Mouse (Mus musculus) heart, embryonic 14.5 days (tissue): ENCODE results near the gene Agtrap. TPM values are rescaled to one million over a fixed set of nuclear protein-coding genes. Genes with fewer than 3 reads are reported as not detected.
A peak's percentile ranks its signal among the peaks of the same experiment; 100 is the strongest.

Source experiments
- ATAC-seq: fragments of 200-750 bp; cut with Nextera tagmentation; 2 replicates; pipeline ENCODE4 v1.8.0; 2017; ENCODE audit warnings: low read depth, moderate TSS enrichment; ENCODE audit not compliant: insufficient number of reproducible peaks, insufficient read depth, low FRiP score
- H3K27ac ChIP-seq, 2 experiments: fragments of 200-500 bp in 1 of 2; fragments of 300-500 bp in 1 of 2; sonication (generic) in 1 of 2; replicated peaks in 1 of 2; 2 replicates each; pipeline ENCODE4 v1.5.1; 2012 to 2014; ENCODE audit warnings: low read depth in 2 of 2, low read length in 2 of 2, control low read depth in 1 of 2, mild to moderate bottlenecking in 1 of 2, mixed read lengths in 1 of 2; ENCODE audit not compliant: control insufficient read depth in 1 of 2, insufficient read depth in 1 of 2
- H3K27me3 ChIP-seq: fragments of 300-500 bp; sonication (generic); 2 replicates; pipeline ENCODE4 v1.6.1; 2014; ENCODE audit warnings: mild to moderate bottlenecking, low read length, control low read depth; ENCODE audit not compliant: control insufficient read depth, insufficient read depth
- H3K36me3 ChIP-seq: fragments of 300-500 bp; sonication (generic); 2 replicates; pipeline ENCODE4 v1.6.1; 2014; ENCODE audit warnings: mild to moderate bottlenecking, control low read depth, low read length, mixed read lengths; ENCODE audit not compliant: control insufficient read depth, insufficient read depth
- H3K4me1 ChIP-seq, 2 experiments: fragments of 200-500 bp in 1 of 2; fragments of 300-500 bp in 1 of 2; sonication (generic) in 1 of 2; 2 replicates each; pipeline ENCODE4 v1.6.1; 2012 to 2014; ENCODE audit warnings: low read length in 2 of 2, control low read depth in 1 of 2, mixed read lengths in 1 of 2; ENCODE audit not compliant: control insufficient read depth in 2 of 2, insufficient read depth in 2 of 2
- H3K4me2 ChIP-seq: fragments of 300-500 bp; sonication (generic); 2 replicates; pipeline ENCODE4 v1.6.1; 2014; ENCODE audit warnings: mild to moderate bottlenecking, low read length
- H3K4me3 ChIP-seq, 2 experiments: fragments of 200-500 bp in 1 of 2; fragments of 300-500 bp in 1 of 2; sonication (generic) in 1 of 2; 2 replicates each; pipeline ENCODE4 v1.5.1; 2012 to 2014; ENCODE audit warnings: low read length in 2 of 2, mild to moderate bottlenecking in 2 of 2, control low read depth in 1 of 2, low read depth in 1 of 2, moderate library complexity in 1 of 2; ENCODE audit not compliant: control insufficient read depth in 1 of 2, insufficient read depth in 1 of 2
- H3K9ac ChIP-seq: fragments of 300-500 bp; sonication (generic); 2 replicates; pipeline ENCODE4 v1.6.1; 2014; ENCODE audit warnings: mild to moderate bottlenecking, low read length
- H3K9me3 ChIP-seq: fragments of 300-500 bp; sonication (generic); 2 replicates; pipeline ENCODE4 v1.6.1; 2016; ENCODE audit warnings: low read length, control low read depth; ENCODE audit not compliant: control insufficient read depth
- WGBS: fragments of 180-500 bp; shearing (Covaris S2); extraction: QIAGEN DNeasy Blood & Tissue Kit; methylation state at CpG from one replicate; pipeline ENCODE4 v1.1.7; 2014; 5-methylcytosine and 5-hydroxymethylcytosine counted together
- polyA plus RNA-seq: library from polyadenylated mRNA; unstranded; fragments of >200 nt; fragmentation: Nextera tagmentation; extraction: Ambion mirVana; gene quantifications from 2 replicates; pipeline ENCODE4 v1.2.1, GENCODE M21; 2014

The Agtrap gene
- polyA plus RNA-seq, 1 experiment from 2014 or later: 19.5 TPM

- Histone ChIP-seq H3K9me3 (no peaks in the 10 kb centered on the region), H3K9ac (no peak overlapping the region), H3K4me3 (no peak overlapping the region), H3K27ac (no peak overlapping the region), H3K4me2 (no peak overlapping the region), H3K36me3 (no peaks in the 10 kb centered on the region), H3K27me3 (peaks cover 10% of the 10 kb centered on the region; the same call in 1 of the 2 replicates), H3K4me1 (peaks cover 11 to 20% of the 10 kb centered on the region in 2 experiments)
- no peak for ATAC-seq
- 65% methylated on average over 3 of the region's 3 CpGs for WGBS
Observed at GRCm38 (mm10) chr4:148104146-148104545, 16.3 kb upstream of the Agtrap start.

DNA sequence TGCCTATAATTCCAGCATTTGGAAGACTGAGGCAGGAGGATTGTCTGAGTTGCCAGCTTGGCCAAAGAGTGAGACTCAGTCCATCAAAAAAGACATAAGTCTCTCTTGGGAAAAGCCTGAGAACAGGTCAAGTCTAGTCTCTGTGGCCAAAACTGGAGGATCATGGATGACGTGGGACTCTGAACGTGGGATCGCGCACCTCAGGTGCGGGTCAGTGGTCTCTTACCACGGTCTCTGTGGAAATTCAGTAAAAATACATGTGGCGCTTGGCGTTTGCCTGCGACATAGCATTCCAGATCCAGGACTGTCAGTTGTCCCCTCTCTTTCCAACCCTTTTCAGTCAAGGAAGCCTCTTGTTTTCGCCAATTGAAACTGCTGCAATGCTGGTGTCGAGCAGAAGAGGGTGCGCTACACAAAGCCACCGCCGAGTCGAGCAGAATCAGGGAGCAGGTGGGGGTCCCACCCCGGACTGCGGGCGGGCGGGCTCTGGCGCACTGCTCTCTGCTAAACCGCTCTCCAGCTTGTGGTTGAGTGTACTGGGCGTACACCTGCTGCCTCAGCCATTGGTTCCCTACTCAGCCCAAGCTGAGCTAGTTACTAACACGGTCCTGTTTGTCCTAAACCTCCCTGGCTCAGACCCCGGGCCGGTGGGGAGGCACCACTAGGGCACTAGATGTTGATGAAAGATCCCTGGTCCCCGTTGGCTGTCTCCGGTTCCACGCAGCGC, 14.1 kb upstream of the Agtrap start:
- no peaks in the 10 kb centered on the region for H3K9me3 ChIP-seq
- H3K4me1 ChIP-seq: peaks cover 6 to 9% of the 10 kb centered on the region in 2 experiments; a peak in 3 of 4 replicates
- no peaks in the 10 kb centered on the region for H3K36me3 ChIP-seq
- peak overlapping the region; percentile 27 to 32 for H3K4me3 ChIP-seq
- ATAC-seq: 0 out of 2 replicates have a peak, but pooled peaks have one; percentile 64
- no peak overlapping the region for H3K27ac ChIP-seq
- peak overlapping the region; percentile 64 for H3K9ac ChIP-seq
- H3K4me2 ChIP-seq: peak overlapping the region; percentile 76
- H3K27me3 ChIP-seq: peaks cover 10% of the 10 kb centered on the region; the same call in 1 of the 2 replicates
- WGBS: 14% methylated on average over 29 of the region's 29 CpGs

DNA sequence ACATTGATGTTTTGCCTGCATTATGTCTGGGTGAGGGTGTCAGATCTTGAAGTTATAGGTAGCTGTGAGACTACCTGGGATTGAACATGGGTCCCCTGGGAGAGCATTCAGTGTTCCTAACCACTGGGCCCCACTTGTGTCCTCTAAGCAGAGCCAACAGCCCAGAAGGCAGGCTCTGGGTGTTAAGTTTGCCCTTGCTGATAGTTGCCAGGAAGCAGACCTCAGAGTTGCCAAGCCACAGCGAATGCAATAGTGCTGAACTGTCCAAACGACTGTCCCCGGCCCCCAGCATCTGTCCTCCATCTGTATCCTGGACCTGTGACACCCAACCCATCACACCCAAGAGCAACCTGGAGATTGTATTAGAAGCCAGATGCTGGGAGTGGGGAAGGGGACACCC, 10.8 kb upstream of the Agtrap start:
- Histone ChIP-seq H3K36me3 (no peaks in the 10 kb centered on the region), H3K4me3 (no peak overlapping the region), H3K4me1 (peaks cover 3 to 4% of the 10 kb centered on the region in 2 experiments; a peak in 2 of 4 replicates), H3K9ac (no peak overlapping the region), H3K27me3 (peaks cover 10% of the 10 kb centered on the region; the same call in 1 of the 2 replicates), H3K27ac (no peak overlapping the region), H3K4me2 (no peak overlapping the region), H3K9me3 (no peaks in the 10 kb centered on the region)
- 68% methylated on average over 3 of the region's 3 CpGs for WGBS
- ATAC-seq: no peak

DNA sequence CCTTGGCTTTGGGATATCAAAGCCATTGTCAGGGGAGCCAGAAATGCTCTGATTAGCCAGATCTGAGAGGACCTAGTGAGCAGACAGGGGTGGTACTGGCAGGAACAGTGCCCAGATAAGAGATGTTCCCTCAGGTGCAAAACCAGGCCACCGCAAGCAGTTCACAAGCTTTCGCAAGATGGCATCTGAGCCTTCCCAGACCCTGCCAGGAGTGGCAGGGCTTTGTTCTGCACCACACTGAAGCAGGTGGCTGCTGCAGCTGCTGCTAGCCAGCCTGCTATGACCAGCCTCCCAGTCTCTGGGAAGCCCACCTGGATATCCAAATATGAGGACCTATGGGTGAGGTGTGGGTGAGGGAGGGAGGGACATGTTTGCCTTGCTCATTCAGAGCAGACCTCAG, 10.1 kb upstream of the Agtrap start:
- Histone ChIP-seq H3K27me3 (peaks cover 10% of the 10 kb centered on the region; the same call in 1 of the 2 replicates), H3K4me2 (no peak overlapping the region), H3K27ac (no peak overlapping the region), H3K4me3 (no peak overlapping the region), H3K9ac (no peak overlapping the region), H3K9me3 (no peaks in the 10 kb centered on the region), H3K4me1 (peaks cover 3 to 4% of the 10 kb centered on the region in 2 experiments; a peak in 2 of 4 replicates), H3K36me3 (no peaks in the 10 kb centered on the region)
- ATAC-seq: no peak
- 94% methylated on average over 2 of the region's 2 CpGs for WGBS

- H3K36me3 ChIP-seq: no peaks in the 10 kb centered on the region
- ATAC-seq: no peak
- no peak overlapping the region for H3K27ac ChIP-seq
- no peaks in the 10 kb centered on the region for H3K4me1 ChIP-seq
- WGBS: 78% methylated on average over 4 of the region's 4 CpGs
- no peak overlapping the region for H3K9ac ChIP-seq
- H3K9me3 ChIP-seq: no peaks in the 10 kb centered on the region
- H3K4me3 ChIP-seq: no peak overlapping the region
- no peaks in the 10 kb centered on the region for H3K27me3 ChIP-seq
- H3K4me2 ChIP-seq: no peak overlapping the region
Observed at GRCm38 (mm10) chr4:148095081-148095480, 7.2 kb upstream of the Agtrap start.

DNA sequence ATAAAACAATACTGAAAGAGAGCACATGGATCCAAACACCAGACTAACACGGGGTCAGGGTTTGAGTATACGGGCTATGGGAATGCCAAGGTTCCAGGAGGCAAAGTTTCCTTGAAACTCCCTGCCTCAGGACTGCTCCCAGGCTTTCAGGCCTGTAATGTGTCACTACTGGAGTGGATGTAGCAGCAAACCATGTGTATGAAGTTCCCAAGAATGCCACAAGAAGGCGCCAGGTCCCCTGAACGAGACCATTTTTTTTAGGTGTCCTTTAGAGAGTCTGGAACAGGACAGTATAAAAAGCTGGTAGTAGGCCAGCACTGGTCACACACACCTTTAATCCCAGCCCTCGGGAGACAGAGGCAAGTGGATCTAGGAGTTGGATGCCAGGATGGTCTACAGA, 6.3 kb upstream of the Agtrap start:
- no peak overlapping the region for H3K9ac ChIP-seq
- no peak for ATAC-seq
- H3K4me1 ChIP-seq: no peaks in the 10 kb centered on the region
- H3K27me3 ChIP-seq: no peaks in the 10 kb centered on the region
- H3K27ac ChIP-seq: no peak overlapping the region
- H3K4me3 ChIP-seq: no peak overlapping the region
- WGBS: 83% methylated on average over 5 of the region's 5 CpGs
- no peaks in the 10 kb centered on the region for H3K36me3 ChIP-seq
- H3K9me3 ChIP-seq: no peaks in the 10 kb centered on the region
- H3K4me2 ChIP-seq: no peak overlapping the region

- no peak for ATAC-seq
- Histone ChIP-seq H3K36me3 (no peaks in the 10 kb centered on the region), H3K4me1 (peaks cover 0 to 4% of the 10 kb centered on the region in 2 experiments; a peak in 2 of 4 replicates), H3K27me3 (no peaks in the 10 kb centered on the region), H3K4me3 (no peak overlapping the region), H3K27ac (no peak overlapping the region), H3K9ac (no peak overlapping the region), H3K4me2 (no peak overlapping the region), H3K9me3 (no peaks in the 10 kb centered on the region)
- WGBS: 79% methylated on average over 11 of the region's 11 CpGs
Observed at GRCm38 (mm10) chr4:148092551-148093271, 4.9 kb upstream of the Agtrap start.
